Mouse (Mus musculus) splenic B cell, adult 2 months (primary cell): ENCODE results near the gene Trip6.

Experiments
- DNase-seq: peaks from one replicate; pipeline ENCODE4 v3.0.0-alpha.2; 2011; ENCODE audit warnings: low read depth, low spot score
- H3K27me3 ChIP-seq: 2 replicates; pipeline ENCODE4 v1.6.1; 2012; ENCODE audit warnings: mild to moderate bottlenecking, low read length, moderate library complexity, mixed read lengths; ENCODE audit not compliant: control insufficient read depth, poor library complexity, insufficient read depth, severe bottlenecking
- H3K36me3 ChIP-seq: 2 replicates; pipeline ENCODE4 v1.6.1; 2012; ENCODE audit warnings: mild to moderate bottlenecking, low read length, moderate library complexity, mixed read lengths; ENCODE audit not compliant: control insufficient read depth, poor library complexity, insufficient read depth, severe bottlenecking

The Trip6 gene

GRCm38 (mm10) chr5:137343869-137344268, 29.7 kb upstream of the Trip6 start:
- H3K27me3 ChIP-seq = no peaks in the 10 kb centered on the region; the same call in 1 of the 2 replicates
- no peak for DNase-seq

GRCm38 (mm10) chr5:137343412-137343811, 29.2 kb upstream of the Trip6 start:
- no peak for DNase-seq
- Histone ChIP-seq H3K36me3 (no peaks in the 10 kb centered on the region), H3K27me3 (no peaks in the 10 kb centered on the region; the same call in 1 of the 2 replicates)

More at GRCm38 (mm10) chr5:137343869-137344268, 29.7 kb upstream of the Trip6 start:
- H3K36me3 ChIP-seq = no peaks in the 10 kb centered on the region

DNA sequence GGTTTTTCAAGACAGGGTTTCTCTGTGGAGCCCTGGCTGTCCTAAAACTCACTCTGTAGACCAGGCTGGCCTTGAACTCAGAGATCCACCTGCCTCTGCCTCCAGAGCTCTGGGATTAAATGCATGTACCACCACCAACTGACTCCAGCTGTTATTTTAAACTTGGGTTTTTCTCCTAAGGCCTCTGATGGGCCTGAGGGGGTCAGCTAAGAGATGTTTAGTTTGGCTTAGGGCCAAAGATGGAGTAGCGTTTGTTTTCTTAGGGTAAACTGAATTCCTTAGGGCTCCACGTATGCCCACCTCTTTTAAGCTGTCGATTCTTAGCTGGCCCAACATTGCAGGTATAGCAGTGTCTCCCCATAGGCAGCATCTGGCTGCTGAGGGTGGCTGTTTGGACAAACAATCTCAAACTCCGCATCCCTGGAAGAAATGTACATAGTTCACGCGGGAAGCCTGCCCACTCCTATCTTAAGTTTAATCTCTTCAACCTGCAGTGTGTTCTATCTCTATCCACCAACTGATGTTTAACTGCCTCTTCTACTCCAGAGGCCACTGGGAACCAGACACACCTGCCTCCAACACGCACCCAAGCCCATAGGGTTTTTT, 28.3 kb upstream of the Trip6 start:
- Histone ChIP-seq H3K27me3 (no peaks in the 10 kb centered on the region; the same call in 1 of the 2 replicates), H3K36me3 (no peaks in the 10 kb centered on the region)
- DNase-seq = no peak

DNA sequence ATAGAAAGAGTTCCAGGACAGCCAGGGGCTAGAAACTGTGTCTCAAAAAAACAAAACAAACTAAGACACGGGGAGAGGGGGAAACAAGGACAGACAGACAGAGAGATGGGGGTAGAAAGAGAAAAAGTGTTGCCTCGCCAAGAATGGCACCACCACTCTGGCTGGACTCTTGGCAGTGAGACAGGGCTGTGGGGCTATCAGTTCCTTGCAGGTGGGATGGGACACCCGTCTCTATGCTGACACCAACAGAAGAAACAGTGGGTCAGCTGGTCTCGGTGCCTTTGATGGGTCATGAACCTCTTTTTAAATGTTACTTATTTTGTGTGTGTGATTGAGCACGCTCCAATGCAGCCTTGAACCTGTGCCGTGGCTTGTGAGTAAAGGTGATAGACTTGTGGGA, 26.0 kb upstream of the Trip6 start:
- Histone ChIP-seq H3K27me3 (no peaks in the 10 kb centered on the region), H3K36me3 (no peaks in the 10 kb centered on the region)
- no peak for DNase-seq

GRCm38 (mm10) chr5:137339290-137339979, 25.2 kb upstream of the Trip6 start:
- H3K27me3 ChIP-seq = no peaks in the 10 kb centered on the region
- no peaks in the 10 kb centered on the region for H3K36me3 ChIP-seq
- peak; percentile 30 for DNase-seq

DNA sequence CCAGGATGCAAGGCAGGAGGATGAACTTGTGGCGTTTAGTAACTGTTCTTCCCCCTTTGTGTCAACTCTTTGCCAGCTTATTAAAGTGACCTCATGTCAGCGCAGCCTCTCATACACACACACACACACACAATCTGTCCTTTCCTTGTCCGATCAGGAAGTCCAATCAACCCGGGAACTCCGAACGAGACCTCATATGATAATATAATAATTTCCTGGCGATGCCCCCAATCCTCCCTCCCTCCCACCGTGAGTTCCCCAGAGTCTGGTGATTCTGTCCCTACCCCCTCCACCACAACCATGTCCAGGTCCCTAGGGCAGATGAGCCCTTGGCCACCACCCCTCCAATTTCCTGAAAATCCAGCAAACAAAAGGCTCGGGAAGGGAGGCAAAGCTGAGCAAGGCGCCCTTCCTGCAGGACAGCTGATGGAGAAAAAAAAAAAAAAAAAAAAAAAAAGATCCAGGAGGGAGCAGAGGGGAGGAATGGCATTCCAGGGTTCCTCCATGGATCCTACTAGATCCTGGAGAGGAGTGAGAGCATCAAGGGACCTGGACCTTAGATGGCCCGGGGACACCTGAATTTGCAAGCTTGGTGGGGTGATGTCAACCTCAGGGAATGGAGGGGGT, 24.6 kb upstream of the Trip6 start:
- no peaks in the 10 kb centered on the region for H3K27me3 ChIP-seq
- no peak for DNase-seq
- H3K36me3 ChIP-seq = no peaks in the 10 kb centered on the region

GRCm38 (mm10) chr5:137338256-137338655, 24.1 kb upstream of the Trip6 start:
- Histone ChIP-seq H3K36me3 (no peaks in the 10 kb centered on the region), H3K27me3 (no peaks in the 10 kb centered on the region)
- DNase-seq = peak; percentile 75

- DNase-seq = no peak
- H3K27me3 ChIP-seq = no peaks in the 10 kb centered on the region
- no peaks in the 10 kb centered on the region for H3K36me3 ChIP-seq
Measured at GRCm38 (mm10) chr5:137337190-137337589, 23.0 kb upstream of the Trip6 start.

- no peaks in the 10 kb centered on the region for H3K27me3 ChIP-seq
- no peak for DNase-seq
- no peaks in the 10 kb centered on the region; the same call in 1 of the 2 replicates for H3K36me3 ChIP-seq
Measured at GRCm38 (mm10) chr5:137335066-137335465, 20.9 kb upstream of the Trip6 start.

DNA sequence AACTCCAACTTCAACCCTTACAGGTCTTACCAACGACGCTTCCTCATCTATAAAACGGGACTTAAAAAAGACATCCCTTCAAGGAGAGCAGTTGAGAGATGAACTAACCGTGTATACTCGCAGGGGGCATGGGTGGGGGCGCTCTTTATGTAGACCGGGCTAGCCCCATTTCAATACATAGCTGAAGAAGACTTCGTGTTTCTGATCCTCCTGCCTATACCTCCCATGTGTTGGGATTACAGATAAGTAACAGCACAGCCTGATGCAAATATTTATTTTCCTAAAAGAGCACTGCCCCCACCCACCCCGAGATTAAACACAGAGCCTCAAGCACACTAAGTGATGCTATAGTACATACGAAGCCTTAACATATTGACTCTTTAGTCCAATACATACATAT, 20.1 kb upstream of the Trip6 start:
- no peak for DNase-seq
- H3K36me3 ChIP-seq = no peaks in the 10 kb centered on the region; the same call in 1 of the 2 replicates
- no peaks in the 10 kb centered on the region for H3K27me3 ChIP-seq

- H3K36me3 ChIP-seq = no peaks in the 10 kb centered on the region; the same call in 1 of the 2 replicates
- peak; percentile 94 for DNase-seq
- H3K27me3 ChIP-seq = no peaks in the 10 kb centered on the region
Measured at GRCm38 (mm10) chr5:137333512-137334174, 19.4 kb upstream of the Trip6 start, which contains the start of gene Slc12a9. Gene Slc12a9, minus strand, starts transcription at chr5:137333597.

- no peaks in the 10 kb centered on the region for H3K27me3 ChIP-seq
- no peak for DNase-seq
- H3K36me3 ChIP-seq = no peaks in the 10 kb centered on the region; the same call in 1 of the 2 replicates
Measured at GRCm38 (mm10) chr5:137332857-137333511, 18.8 kb upstream of the Trip6 start.

DNA sequence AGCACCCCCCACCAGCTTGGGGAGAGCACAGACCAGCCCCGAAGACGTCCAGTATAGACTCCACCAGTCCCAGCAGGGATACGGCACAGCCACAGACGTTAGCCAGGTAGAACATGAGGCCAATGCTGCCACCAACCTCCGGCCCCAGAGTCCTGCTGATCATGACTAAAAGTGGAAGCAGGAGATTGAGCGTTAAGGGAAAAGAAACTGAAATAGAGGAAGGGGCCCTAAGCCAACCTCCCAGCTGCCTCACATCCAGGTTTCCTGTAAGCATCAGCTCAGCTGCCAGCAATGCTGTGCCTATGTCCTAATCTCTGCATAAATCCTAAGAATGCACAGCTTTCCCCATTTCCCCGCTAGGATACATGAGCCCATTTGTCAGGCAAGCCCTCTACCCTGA, 16.7 kb upstream of the Trip6 start:
- Histone ChIP-seq H3K27me3 (no peaks in the 10 kb centered on the region), H3K36me3 (peaks cover 2% of the 10 kb centered on the region; the same call in 1 of the 2 replicates)
- no peak for DNase-seq

- H3K27me3 ChIP-seq = no peaks in the 10 kb centered on the region
- DNase-seq = no peak
Measured at GRCm38 (mm10) chr5:137320996-137321395, 6.8 kb upstream of the Trip6 start.

More at GRCm38 (mm10) chr5:137320996-137321395, 6.8 kb upstream of the Trip6 start:
- H3K36me3 ChIP-seq = peaks cover 3% of the 10 kb centered on the region; the same call in 1 of the 2 replicates
